Mouse (Mus musculus): Measurements from ENCODE around the gene Nudt4.

The Nudt4 gene

GRCm38 (mm10) chr10:95535399-95536221, 28.3 kb downstream of the Nudt4 start:
- DNase-seq: no peak

- no peak for DNase-seq
These were observed 30.6 kb downstream of the Nudt4 start for GRCm38 (mm10) chr10:95533382-95533781.

GRCm38 (mm10) chr10:95532916-95533315, 31.0 kb downstream of the Nudt4 start:
- DNase-seq: no peak

DNA sequence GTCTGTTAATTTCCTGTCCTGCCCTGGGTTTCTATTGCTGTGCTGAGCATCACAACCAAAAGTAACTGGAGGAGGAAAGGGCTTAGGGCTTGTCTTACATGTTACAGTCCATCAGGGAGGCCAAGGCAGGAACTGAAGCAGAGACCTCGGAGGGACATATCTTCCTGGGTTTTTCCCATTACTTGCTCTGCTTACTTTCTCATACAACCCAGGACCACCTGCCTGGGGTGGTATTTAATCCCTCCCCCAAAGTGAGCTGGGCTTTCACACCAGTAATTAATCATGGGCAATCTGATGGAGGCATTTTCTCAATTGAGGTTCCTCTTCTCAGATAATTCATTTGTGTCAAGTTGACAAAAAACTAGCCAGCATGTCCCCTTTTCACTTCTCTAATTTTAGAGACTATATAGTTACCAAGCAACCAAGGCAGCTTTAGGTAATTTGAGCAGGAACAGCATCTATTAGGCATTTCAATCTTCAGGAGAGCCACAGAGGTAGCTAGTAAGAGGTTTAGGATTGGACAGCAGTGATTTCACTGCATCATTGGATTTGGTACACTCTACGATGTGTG, 33.3 kb downstream of the Nudt4 start:
- no peak for DNase-seq

GRCm38 (mm10) chr10:95526495-95527122, 37.3 kb downstream of the Nudt4 start:
- no peak for DNase-seq

DNA sequence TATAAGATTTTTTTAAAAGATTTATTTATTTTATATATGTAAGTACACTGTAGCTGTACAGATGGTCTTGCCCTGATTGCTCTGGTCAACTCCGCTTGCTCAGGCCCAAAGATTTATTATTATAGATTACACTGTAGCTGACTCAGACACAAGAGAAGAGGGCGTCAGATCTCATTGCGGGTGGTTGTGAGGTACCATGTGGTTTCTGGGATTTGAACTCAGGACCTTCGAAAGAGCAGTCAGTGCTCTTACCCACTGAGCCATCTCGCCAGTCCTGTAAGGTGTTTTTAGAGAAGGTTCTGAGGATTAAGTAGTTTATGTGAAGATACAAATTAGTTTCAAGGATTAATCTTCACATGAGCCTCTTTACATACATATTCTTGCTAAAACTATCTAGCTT, 38.1 kb downstream of the Nudt4 start:
- DNase-seq: no peak

DNA sequence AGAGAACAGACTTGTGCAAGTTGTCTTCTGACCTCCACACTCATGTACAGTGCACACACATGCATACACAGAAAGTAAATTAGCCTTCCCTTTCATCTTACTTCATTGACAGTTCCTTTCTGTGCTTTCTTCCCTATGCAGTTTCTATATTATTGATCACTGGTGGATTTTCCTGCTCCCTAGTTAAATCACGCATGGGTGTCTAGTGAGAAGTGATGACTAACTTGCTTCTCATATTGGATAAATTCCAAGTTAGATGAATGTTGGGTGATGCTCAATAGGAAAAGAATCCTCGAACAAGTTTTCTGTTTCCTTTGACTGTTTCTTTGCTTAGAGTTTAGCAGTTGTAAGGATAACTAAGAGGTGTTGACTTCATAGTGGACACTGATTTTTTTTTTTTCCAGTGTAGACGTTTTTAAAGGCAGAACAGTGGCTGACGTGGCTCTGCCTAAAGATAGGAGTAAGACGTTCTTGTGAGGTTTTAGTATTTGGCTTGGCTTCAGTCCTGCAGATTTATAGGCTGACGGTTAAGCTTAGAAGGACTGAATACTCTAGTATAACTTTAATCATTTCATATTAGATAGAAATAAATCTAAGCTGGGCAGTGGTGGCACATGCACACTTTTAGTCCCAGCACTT, 38.8 kb downstream of the Nudt4 start:
- DNase-seq: no peak

- DNase-seq: no peak
These were observed 46.3 kb downstream of the Nudt4 start for GRCm38 (mm10) chr10:95517656-95518055.

DNA sequence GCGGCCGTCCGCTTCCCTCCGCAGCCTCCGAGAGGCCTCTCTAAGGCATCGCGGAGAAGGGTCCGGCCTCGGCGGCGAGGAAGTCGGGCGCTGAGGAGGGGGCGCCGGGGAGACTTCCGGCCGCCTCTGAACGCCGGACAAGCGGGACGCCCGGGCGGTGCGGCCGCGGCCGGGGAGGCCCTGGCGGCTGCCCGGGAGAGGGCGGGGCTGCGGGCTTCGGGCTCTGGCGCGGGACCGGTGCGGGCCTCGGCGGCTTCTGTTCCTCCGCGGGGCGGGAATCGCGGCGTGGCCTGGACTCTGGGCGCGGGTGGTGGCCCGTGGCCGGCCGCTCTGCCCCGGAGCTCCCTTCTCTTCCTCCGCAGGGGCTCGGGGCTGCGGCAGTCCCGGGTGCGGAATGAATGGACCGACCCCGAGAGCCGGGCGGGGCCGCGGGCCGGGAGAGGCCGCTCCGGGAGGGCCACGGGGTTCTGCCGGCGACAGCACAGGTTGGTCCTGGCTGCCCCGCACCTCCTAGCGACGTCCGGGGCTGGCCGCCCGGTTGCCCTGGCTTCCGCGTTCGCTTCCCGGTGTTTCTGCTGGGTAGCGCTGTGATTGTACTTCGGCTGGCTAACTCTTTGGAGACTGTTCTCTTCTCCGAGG, 48.5 kb downstream of the Nudt4 start:
- DNase-seq: peak; percentile 77

- DNase-seq: peak; percentile 99
These were observed 49.2 kb downstream of the Nudt4 start, which contains the start of gene Ube2n for GRCm38 (mm10) chr10:95514656-95515292. TSS of gene Ube2n (plus strand) at chr10:95515145.

- DNase-seq: peak; percentile 61
These were observed 50.0 kb downstream of the Nudt4 start for GRCm38 (mm10) chr10:95513768-95514556.

- DNase-seq: no peak
These were observed 51.3 kb downstream of the Nudt4 start for GRCm38 (mm10) chr10:95512635-95513034.

DNA sequence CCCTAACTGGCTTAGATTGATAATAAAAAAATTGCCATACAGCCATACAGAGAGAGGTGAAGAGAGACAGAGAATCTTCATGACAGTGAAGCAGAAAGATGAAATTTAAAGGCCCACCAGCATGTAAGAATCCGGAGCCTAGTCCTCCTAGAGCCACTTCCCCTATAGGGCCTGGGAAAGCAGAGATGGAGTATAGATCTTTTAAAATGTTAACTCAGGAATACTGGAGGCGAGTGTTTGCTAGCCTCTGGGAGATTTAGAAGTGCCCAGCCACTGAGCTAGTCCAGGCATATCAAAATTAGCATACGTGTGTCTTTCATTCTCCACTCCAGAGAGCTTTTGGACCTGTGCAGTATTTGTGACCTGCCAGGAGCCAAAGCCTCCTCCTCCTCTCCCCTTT, 54.7 kb downstream of the Nudt4 start:
- DNase-seq: no peak

DNA sequence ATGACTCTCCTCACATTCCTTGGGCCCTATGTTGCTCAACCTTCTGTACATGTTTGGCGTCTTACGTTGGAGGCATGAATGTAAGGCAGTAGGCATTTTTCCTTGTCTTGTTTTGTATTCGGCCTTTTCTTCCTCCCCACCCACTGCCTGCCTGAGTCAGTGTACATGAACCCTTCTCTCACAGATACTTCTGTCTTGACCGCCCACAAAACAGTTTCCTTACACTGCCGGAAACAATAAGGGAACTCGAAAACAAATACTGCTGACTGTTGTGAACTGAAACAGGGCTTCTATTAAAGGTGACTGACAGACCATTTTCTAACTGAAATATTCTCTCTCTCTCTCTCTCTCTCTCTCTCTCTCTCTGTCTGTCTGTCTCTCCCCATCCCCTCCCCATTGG, 55.2 kb downstream of the Nudt4 start:
- DNase-seq: no peak

DNA sequence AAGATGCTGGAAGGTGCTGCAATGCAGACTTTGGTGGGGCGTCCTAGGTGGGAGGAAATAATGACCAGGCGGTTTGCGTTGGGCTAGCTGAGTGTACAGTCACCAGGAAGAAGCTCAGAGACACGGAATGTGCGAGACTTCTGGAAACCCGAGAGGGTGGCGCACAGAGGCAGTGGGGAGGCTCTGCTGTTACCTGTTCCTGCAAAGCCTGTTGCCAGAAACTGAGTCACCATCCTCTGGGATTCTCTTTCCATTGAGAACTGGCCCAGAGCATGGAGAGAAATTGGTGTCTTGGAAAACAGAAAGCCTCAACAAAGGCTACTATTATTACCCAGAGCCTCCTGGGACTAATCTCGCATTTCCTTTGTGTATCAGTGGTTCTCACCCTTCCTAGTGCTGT, 55.8 kb downstream of the Nudt4 start:
- no peak for DNase-seq

GRCm38 (mm10) chr10:95504341-95504740, 59.6 kb downstream of the Nudt4 start:
- DNase-seq: no peak

DNA sequence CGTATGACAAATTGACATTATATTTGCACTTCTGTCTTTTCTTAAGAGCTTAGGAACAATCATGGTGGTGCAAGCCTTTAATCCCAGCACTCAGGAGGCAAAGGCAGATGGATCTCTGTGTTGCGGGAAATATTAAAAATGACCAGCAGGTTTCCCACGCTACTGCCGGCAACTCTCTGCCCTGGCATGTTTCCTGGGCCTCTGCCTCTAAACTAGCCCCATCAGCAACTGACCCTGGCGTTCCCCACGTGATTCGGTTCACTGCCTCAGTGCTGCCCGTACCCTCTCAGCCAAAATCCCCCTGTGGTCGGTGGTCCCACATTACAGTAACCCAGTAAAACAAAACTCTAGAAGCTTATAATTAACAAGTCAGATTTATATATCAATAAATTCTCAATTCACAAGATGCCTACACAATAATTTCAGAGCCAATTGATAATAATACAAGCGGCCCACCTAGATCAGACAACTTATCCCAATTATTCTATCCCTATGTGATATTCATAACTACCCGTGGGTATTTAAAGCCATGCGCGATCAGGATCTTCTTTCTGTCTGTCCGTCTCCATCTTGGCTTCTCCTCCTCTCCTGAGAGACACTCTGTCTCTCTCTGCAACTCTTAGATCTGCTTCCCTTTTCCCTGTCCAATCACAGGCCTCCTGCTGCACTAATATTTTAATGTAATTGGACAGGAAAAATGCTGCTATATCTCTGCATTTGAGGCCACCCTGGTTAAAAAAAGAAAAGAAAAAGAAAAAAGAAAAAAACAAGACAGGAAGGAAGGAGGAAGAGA, 60.3 kb downstream of the Nudt4 start:
- DNase-seq: no peak

- peak; percentile 87 for DNase-seq
These were observed 62.4 kb downstream of the Nudt4 start, which contains the start of gene Mrpl42 for GRCm38 (mm10) chr10:95501463-95502081. TSS of gene Mrpl42 (minus strand) at chr10:95501940.

GRCm38 (mm10) chr10:95501033-95501432, 62.9 kb downstream of the Nudt4 start:
- no peak for DNase-seq
